Mouse (Mus musculus) liver, embryonic 15.5 days (tissue): Measurements from ENCODE around the gene Rabif. TPM values are rescaled to one million over a fixed set of nuclear protein-coding genes. Genes with fewer than 3 reads are reported as not detected.
A peak's percentile ranks its signal among the peaks of the same experiment; 100 is the strongest.

Experiments
- ATAC-seq: fragments of 200-750 bp; cut with Nextera tagmentation; 2 replicates; pipeline ENCODE4 v1.8.0; 2017; ENCODE audit warnings: moderate number of reproducible peaks, mild to moderate bottlenecking, moderate library complexity; ENCODE audit not compliant: insufficient read depth
- H3K27ac ChIP-seq: fragments of 300-500 bp; sonication (generic); replicated peaks from 2 replicates; pipeline ENCODE4 v1.5.1; 2015; ENCODE audit warnings: mild to moderate bottlenecking, inconsistent platforms
- H3K27me3 ChIP-seq: fragments of 300-500 bp; sonication (generic); 2 replicates; pipeline ENCODE4 v1.6.1; 2015; ENCODE audit warnings: mild to moderate bottlenecking, inconsistent platforms
- H3K36me3 ChIP-seq: fragments of 300-500 bp; sonication (generic); replicated peaks from 2 replicates; pipeline ENCODE4 v1.6.1; 2015; ENCODE audit warnings: moderate library complexity, mild to moderate bottlenecking, inconsistent platforms
- H3K4me1 ChIP-seq: fragments of 300-500 bp; sonication (generic); replicated peaks from 2 replicates; pipeline ENCODE4 v1.6.1; 2015; ENCODE audit warnings: inconsistent platforms
- H3K4me2 ChIP-seq: fragments of 300-500 bp; sonication (generic); 2 replicates; pipeline ENCODE4 v1.6.1; 2015; ENCODE audit warnings: moderate library complexity, mild to moderate bottlenecking, inconsistent platforms
- H3K4me3 ChIP-seq: fragments of 300-500 bp; sonication (generic); replicated peaks from 2 replicates; pipeline ENCODE4 v1.5.1; 2015; ENCODE audit warnings: mild to moderate bottlenecking, inconsistent platforms
- H3K9ac ChIP-seq: fragments of 300-500 bp; sonication (generic); 2 replicates; pipeline ENCODE4 v1.6.1; 2015; ENCODE audit warnings: moderate library complexity, mild to moderate bottlenecking, inconsistent platforms
- H3K9me3 ChIP-seq: fragments of 300-500 bp; sonication (generic); replicated peaks from 2 replicates; pipeline ENCODE4 v1.6.1; 2016; ENCODE audit warnings: inconsistent platforms
- whole genome bisulfite sequencing: fragments of 180-500 bp; shearing (Covaris S2); methylation state at CpG from one replicate; pipeline ENCODE4 v1.1.7; 2015; ENCODE audit warnings: mixed read lengths; ENCODE audit not compliant: insufficient replicate concordance; 5-methylcytosine and 5-hydroxymethylcytosine counted together
- polyA plus RNA-seq: library from polyadenylated mRNA; unstranded; fragments of >200 nt; fragmentation: Nextera tagmentation; extraction: Ambion mirVana; gene quantifications from 2 replicates; pipeline ENCODE4 v1.2.1, GENCODE M21; 2015

Rabif gene
- polyA plus RNA-seq, 1 experiment from 2014 or later = 15.8 TPM

GRCm38 (mm10) chr1:134490903-134491801, 3.3 kb upstream of the Rabif start:
- 0 out of 2 replicates have a peak overlapping the region, but pooled peaks have one; percentile 2 for H3K4me2 ChIP-seq
- peak overlapping the region; percentile 73 for H3K27ac ChIP-seq
- peaks cover 42% of the 10 kb centered on the region for H3K4me1 ChIP-seq
- no peak for ATAC-seq
- H3K9ac ChIP-seq = peak overlapping the region; percentile 8; the same call in 1 of the 2 replicates
- no peaks in the 10 kb centered on the region for H3K27me3 ChIP-seq
- H3K4me3 ChIP-seq = no peak overlapping the region
- H3K36me3 ChIP-seq = peaks cover 59% of the 10 kb centered on the region
- WGBS = 55% methylated on average over 6 of the region's 6 CpGs
- no peaks in the 10 kb centered on the region for H3K9me3 ChIP-seq

GRCm38 (mm10) chr1:134492276-134492675, 2.2 kb upstream of the Rabif start:
- Histone ChIP-seq H3K27ac (peak overlapping the region; percentile 73; the same call in 1 of the 2 replicates), H3K9me3 (no peaks in the 10 kb centered on the region), H3K36me3 (peaks cover 53% of the 10 kb centered on the region), H3K27me3 (no peaks in the 10 kb centered on the region), H3K4me2 (no peak overlapping the region), H3K9ac (no peak overlapping the region), H3K4me1 (peaks cover 49% of the 10 kb centered on the region), H3K4me3 (no peak overlapping the region)
- ATAC-seq = no peak
- 76% methylated on average over 7 of the region's 7 CpGs for WGBS

- H3K27me3 ChIP-seq = no peaks in the 10 kb centered on the region
- peaks cover 41% of the 10 kb centered on the region for H3K36me3 ChIP-seq
- 85% methylated on average over 2 of the region's 2 CpGs for WGBS
- H3K4me1 ChIP-seq = peaks cover 50% of the 10 kb centered on the region
- no peak for ATAC-seq
- H3K27ac ChIP-seq = peak overlapping the region; percentile 96
- peak overlapping the region; percentile 84 for H3K4me2 ChIP-seq
- 0 out of 2 replicates have a peak overlapping the region, but pooled peaks have one; percentile 78 for H3K9ac ChIP-seq
- no peaks in the 10 kb centered on the region for H3K9me3 ChIP-seq
- H3K4me3 ChIP-seq = peak overlapping the region; percentile 84; the same call in 1 of the 2 replicates
These were observed 952 bp upstream of the Rabif start for GRCm38 (mm10) chr1:134493496-134493895.

- H3K27me3 ChIP-seq = no peaks in the 10 kb centered on the region
- ATAC-seq = no peak
These were observed 492 bp upstream of the Rabif start for GRCm38 (mm10) chr1:134493956-134494355.

GRCm38 (mm10) chr1:134495216-134495539, 730 bp downstream of the Rabif start:
- Histone ChIP-seq H3K4me2 (peak overlapping the region; percentile 84), H3K9ac (peak overlapping the region; percentile 78), H3K4me1 (peaks cover 53% of the 10 kb centered on the region), H3K36me3 (peaks cover 24% of the 10 kb centered on the region), H3K9me3 (no peaks in the 10 kb centered on the region), H3K27me3 (no peaks in the 10 kb centered on the region), H3K4me3 (peak overlapping the region; percentile 84), H3K27ac (peak overlapping the region; percentile 96)
- no peak for ATAC-seq
- 22% methylated on average over 5 of the region's 5 CpGs for WGBS

More at GRCm38 (mm10) chr1:134493956-134494355, 492 bp upstream of the Rabif start:
- Histone ChIP-seq H3K9ac (peak overlapping the region; percentile 78), H3K4me1 (peaks cover 53% of the 10 kb centered on the region), H3K4me2 (peak overlapping the region; percentile 84), H3K36me3 (peaks cover 36% of the 10 kb centered on the region), H3K4me3 (peak overlapping the region; percentile 84), H3K27ac (peak overlapping the region; percentile 96), H3K9me3 (no peaks in the 10 kb centered on the region)
- WGBS = 8% methylated on average over 5 of the region's 5 CpGs

GRCm38 (mm10) chr1:134495991-134496390, 1.5 kb downstream of the Rabif start:
- WGBS = 85% methylated on average over 10 of the region's 10 CpGs
- H3K27me3 ChIP-seq = no peaks in the 10 kb centered on the region
- H3K9me3 ChIP-seq = no peaks in the 10 kb centered on the region
- no peak for ATAC-seq
- peak overlapping the region; percentile 84 for H3K4me2 ChIP-seq
- peak overlapping the region; percentile 78; the same call in 1 of the 2 replicates for H3K9ac ChIP-seq
- H3K36me3 ChIP-seq = peaks cover 17% of the 10 kb centered on the region
- H3K27ac ChIP-seq = 0 out of 2 replicates have a peak overlapping the region, but pooled peaks have one; percentile 96
- peak overlapping the region; percentile 84 for H3K4me3 ChIP-seq
- peaks cover 47% of the 10 kb centered on the region for H3K4me1 ChIP-seq

GRCm38 (mm10) chr1:134500916-134501315, 6.5 kb downstream of the Rabif start:
- Histone ChIP-seq H3K4me3 (no peak overlapping the region), H3K27ac (no peak overlapping the region), H3K9ac (no peak overlapping the region), H3K4me2 (no peak overlapping the region), H3K9me3 (no peaks in the 10 kb centered on the region), H3K4me1 (peaks cover 13% of the 10 kb centered on the region), H3K36me3 (peaks cover 30% of the 10 kb centered on the region), H3K27me3 (no peaks in the 10 kb centered on the region)
- ATAC-seq = no peak
- WGBS = 63% methylated on average over 1 of the region's 1 CpGs

- Histone ChIP-seq H3K9me3 (no peaks in the 10 kb centered on the region), H3K4me1 (peaks cover 5% of the 10 kb centered on the region; the same call in 1 of the 2 replicates), H3K36me3 (peaks cover 51% of the 10 kb centered on the region), H3K4me3 (no peak overlapping the region), H3K27ac (no peak overlapping the region), H3K27me3 (peaks cover 2% of the 10 kb centered on the region; the same call in 1 of the 2 replicates), H3K9ac (no peak overlapping the region), H3K4me2 (no peak overlapping the region)
- no peak for ATAC-seq
- WGBS = 79% methylated on average over 8 of the region's 8 CpGs
These were observed 11.8 kb downstream of the Rabif start for GRCm38 (mm10) chr1:134506201-134506600.

GRCm38 (mm10) chr1:134510018-134510417, 15.6 kb downstream of the Rabif start:
- ATAC-seq = no peak
- H3K27me3 ChIP-seq = peaks cover 40% of the 10 kb centered on the region
- H3K4me1 ChIP-seq = peaks cover 15% of the 10 kb centered on the region
- 0 out of 2 replicates have a peak overlapping the region, but pooled peaks have one; percentile 6 for H3K27ac ChIP-seq
- H3K9ac ChIP-seq = no peak overlapping the region
- peaks cover 38% of the 10 kb centered on the region for H3K36me3 ChIP-seq
- no peak overlapping the region for H3K4me2 ChIP-seq
- no peaks in the 10 kb centered on the region for H3K9me3 ChIP-seq
- no peak overlapping the region for H3K4me3 ChIP-seq
- WGBS = 16% methylated on average over 7 of the region's 7 CpGs

GRCm38 (mm10) chr1:134512183-134512582, 17.7 kb downstream of the Rabif start:
- peaks cover 58% of the 10 kb centered on the region for H3K27me3 ChIP-seq
- ATAC-seq = no peak
- WGBS = 33% methylated on average over 4 of the region's 4 CpGs

GRCm38 (mm10) chr1:134512584-134512983, 18.1 kb downstream of the Rabif start:
- Histone ChIP-seq H3K4me2 (no peak overlapping the region), H3K27me3 (peaks cover 58% of the 10 kb centered on the region)
- 56% methylated on average over 6 of the region's 6 CpGs for WGBS

More at GRCm38 (mm10) chr1:134512183-134512582, 17.7 kb downstream of the Rabif start:
- Histone ChIP-seq H3K27ac (no peak overlapping the region), H3K4me3 (no peak overlapping the region), H3K9ac (no peak overlapping the region), H3K36me3 (peaks cover 18% of the 10 kb centered on the region), H3K9me3 (no peaks in the 10 kb centered on the region), H3K4me2 (no peak overlapping the region), H3K4me1 (peaks cover 15% of the 10 kb centered on the region)

More at GRCm38 (mm10) chr1:134512584-134512983, 18.1 kb downstream of the Rabif start:
- Histone ChIP-seq H3K9ac (no peak overlapping the region), H3K4me1 (peaks cover 15% of the 10 kb centered on the region), H3K36me3 (peaks cover 14% of the 10 kb centered on the region), H3K9me3 (no peaks in the 10 kb centered on the region), H3K27ac (no peak overlapping the region), H3K4me3 (no peak overlapping the region)
- no peak for ATAC-seq
